Mouse (Mus musculus) kidney, postnatal 14 days (tissue): Measurements from ENCODE around the gene St6galnac3.

Experiments
- DNase-seq: peaks from one replicate; pipeline ENCODE4 v3.0.0; 2022; ENCODE audit warnings: mixed read lengths

The St6galnac3 gene

GRCm38 (mm10) chr3:153689793-153690291 lies 35.1 kb downstream of the St6galnac3 start:
- peak; percentile 81 for DNase-seq

GRCm38 (mm10) chr3:153687896-153688295 lies 37.1 kb downstream of the St6galnac3 start:
- no peak for DNase-seq

- DNase-seq, result no peak
Measured at GRCm38 (mm10) chr3:153684909-153685308, 40.1 kb downstream of the St6galnac3 start.

- DNase-seq, result no peak
Measured at GRCm38 (mm10) chr3:153682303-153682702, 42.7 kb downstream of the St6galnac3 start.

- DNase-seq, result no peak
Measured at GRCm38 (mm10) chr3:153681720-153682119, 43.3 kb downstream of the St6galnac3 start.

- no peak for DNase-seq
Measured at GRCm38 (mm10) chr3:153675832-153676231, 49.1 kb downstream of the St6galnac3 start.

GRCm38 (mm10) chr3:153675073-153675472 lies 49.9 kb downstream of the St6galnac3 start:
- no peak for DNase-seq

- no peak for DNase-seq
Measured at GRCm38 (mm10) chr3:153674359-153674758, 50.6 kb downstream of the St6galnac3 start.

GRCm38 (mm10) chr3:153673451-153673850 lies 51.5 kb downstream of the St6galnac3 start:
- no peak for DNase-seq

GRCm38 (mm10) chr3:153670953-153671674 lies 53.9 kb downstream of the St6galnac3 start:
- no peak for DNase-seq

GRCm38 (mm10) chr3:153669737-153670435 lies 55.1 kb downstream of the St6galnac3 start:
- DNase-seq, result peak; percentile 47

- DNase-seq, result peak; percentile 70
Measured at GRCm38 (mm10) chr3:153669329-153669728, 55.6 kb downstream of the St6galnac3 start.

- peak; percentile 87 for DNase-seq
Measured at GRCm38 (mm10) chr3:153668447-153669290, 56.3 kb downstream of the St6galnac3 start.

GRCm38 (mm10) chr3:153664696-153665095 lies 60.3 kb downstream of the St6galnac3 start:
- DNase-seq, result no peak

GRCm38 (mm10) chr3:153663841-153664427 lies 61.0 kb downstream of the St6galnac3 start:
- no peak for DNase-seq

GRCm38 (mm10) chr3:153662796-153663195 lies 62.2 kb downstream of the St6galnac3 start:
- no peak for DNase-seq

GRCm38 (mm10) chr3:153661927-153662326 lies 63.0 kb downstream of the St6galnac3 start:
- peak; percentile 46 for DNase-seq

- DNase-seq, result no peak
Measured at GRCm38 (mm10) chr3:153659575-153660168, 65.3 kb downstream of the St6galnac3 start.

- peak; percentile 59 for DNase-seq
Measured at GRCm38 (mm10) chr3:153658051-153658777, 66.8 kb downstream of the St6galnac3 start.

GRCm38 (mm10) chr3:153655071-153655470 lies 69.9 kb downstream of the St6galnac3 start:
- DNase-seq, result peak; percentile 73

GRCm38 (mm10) chr3:153652850-153653249 lies 72.1 kb downstream of the St6galnac3 start:
- no peak for DNase-seq
